Mouse (Mus musculus) lung, postnatal 0 days (tissue): ENCODE data around the gene Rbfox1.

ENCODE experiments used
- CTCF ChIP-seq: IDR thresholded peaks from 2 replicates; pipeline ENCODE4 v1.5.1; 2016; ENCODE audit warnings: antibody characterized with exemption, mild to moderate bottlenecking
- EP300 ChIP-seq: IDR thresholded peaks from 2 replicates; pipeline ENCODE4 v1.6.1; 2016; ENCODE audit warnings: antibody characterized with exemption, mild to moderate bottlenecking, control low read depth

- TF ChIP-seq CTCF (no peak), EP300 (no peak)
These were observed 107.2 kb downstream of the Rbfox1 start for GRCm38 (mm10) chr16:5992045-5993011.
